ENCODE assay signal across 14 mouse cellular contexts in genomic region chr9:90275500-90275899, GRCm38 (mm10). TPM values are rescaled to one million over a fixed set of nuclear protein-coding genes. Genes with fewer than 3 reads are reported as not detected.
DNase-seq lines count a peak whose midpoint lies in the region; ATAC-seq and TF ChIP-seq lines count a peak whose summit lies in the region.
"Had no signal": no experiment of that assay in that cellular context is flagged by ENCODE, and none has a peak within 500 bp of the region (broad histone marks: within the 10 kb centered on the region; RNA-seq: fewer than 3 reads in every experiment).

No protein-coding gene starts in this region.

- H3K9ac ChIP-seq in liver, embryonic 16.5 days (ENCODE audit: low read depth, low read length), result no peak overlapping the region
- H3K9ac ChIP-seq: forebrain, embryonic 12.5 days; midbrain, embryonic 15.5 days had no signal

- no peaks in the 10 kb centered on the region for H3K27me3 ChIP-seq in spleen, adult 2 months (ENCODE audit: control insufficient read depth, insufficient read depth, low read length)
- H3K27me3 ChIP-seq in liver, embryonic 16.5 days (ENCODE audit: control insufficient read depth, insufficient read depth, low read depth, low read length), result no peaks in the 10 kb centered on the region
- H3K27me3 ChIP-seq: forebrain, embryonic 12.5 days; midbrain, embryonic 15.5 days had no signal

- no peak for ATAC-seq in liver, embryonic 16.5 days (ENCODE audit: low read depth)
- ATAC-seq: midbrain, embryonic 15.5 days had no signal

- TF ChIP-seq CTCF in spleen, adult 2 months (IDR thresholded peaks at IDR 0.05; ENCODE audit: extremely low read depth, insufficient read depth, insufficient read length, insufficient replicate concordance), result no peak

- H3K4me1 ChIP-seq in spleen, adult 2 months (ENCODE audit: control insufficient read depth, insufficient read depth, insufficient read length), result no peaks in the 10 kb centered on the region
- H3K4me1 ChIP-seq in liver, embryonic 16.5 days (ENCODE audit: control insufficient read depth, low read depth, low read length), result peaks cover 25% of the 10 kb centered on the region
- H3K4me1 ChIP-seq: midbrain, embryonic 15.5 days had no signal

- no peak for DNase-seq in spleen, adult 2 months (ENCODE audit: low read depth in 1 of 2, low spot score in 2 of 2)
- no peak for DNase-seq in spleen, postnatal 36 days (ENCODE audit: low spot score in 2 of 2)
- DNase-seq in lung, postnatal 25 days (ENCODE audit: low spot score), result peak; percentile 70
- no peak for DNase-seq in right cerebral cortex, adult 18-20 months
- no peak for DNase-seq in kidney, postnatal 25 days
- no peak for DNase-seq in adrenal gland, postnatal 14 days
- DNase-seq: cerebellum, adult 11 months; layer of hippocampus, adult 9-11 months; right cerebral cortex, postnatal 25 days; thymus, postnatal 36 days had no signal

- no peaks in the 10 kb centered on the region for H3K36me3 ChIP-seq in spleen, adult 2 months (ENCODE audit: control insufficient read depth, insufficient read depth, low read length)
- no peaks in the 10 kb centered on the region for H3K36me3 ChIP-seq in liver, embryonic 16.5 days (ENCODE audit: control insufficient read depth, insufficient read depth)
- H3K36me3 ChIP-seq: forebrain, embryonic 12.5 days; midbrain, embryonic 15.5 days had no signal

- TF ChIP-seq POLR2A in spleen, adult 2 months (IDR thresholded peaks at IDR 0.05; ENCODE audit: low read depth, low read length), result no peak

- 75% methylated on average over 2 of the region's 2 CpGs for WGBS in spleen, adult 2 months
- 55% methylated on average over 2 of the region's 2 CpGs for WGBS in liver, embryonic 16.5 days (ENCODE audit: insufficient replicate concordance)

- peak overlapping the region; percentile 59; the same call in 1 of the 2 replicates for H3K27ac ChIP-seq in spleen, adult 2 months (ENCODE audit: insufficient read depth, low read length)
- H3K27ac ChIP-seq in liver, embryonic 16.5 days (ENCODE audit: low read length), result 0 out of 2 replicates have a peak overlapping the region, but pooled peaks have one; percentile 56
- H3K27ac ChIP-seq: forebrain, embryonic 12.5 days; kidney, postnatal 0 days; midbrain, embryonic 15.5 days had no signal

- H3K9me3 ChIP-seq in liver, embryonic 16.5 days (replicated peaks; ENCODE audit: control insufficient read depth, low read length), result no peaks in the 10 kb centered on the region
- H3K9me3 ChIP-seq: forebrain, embryonic 12.5 days; midbrain, embryonic 15.5 days had no signal

- no peak overlapping the region for H3K4me2 ChIP-seq in liver, embryonic 16.5 days (ENCODE audit: low read depth, low read length)
- H3K4me2 ChIP-seq: forebrain, embryonic 12.5 days; midbrain, embryonic 15.5 days had no signal

- H3K4me3 ChIP-seq in spleen, adult 2 months (ENCODE audit: extremely low read depth, insufficient read depth, insufficient read length), result no peak overlapping the region
- H3K4me3 ChIP-seq in liver, embryonic 16.5 days (ENCODE audit: low read depth, low read length), result no peak overlapping the region
- H3K4me3 ChIP-seq: forebrain, embryonic 12.5 days; midbrain, embryonic 15.5 days had no signal

RNA-seq across cellular contexts. Expression of gene Tbc1d2b, which starts 4.9 kb away (rescaled TPM):
- polyA plus RNA-seq in spleen, adult 2 months (2012; rRNA removed), result 26.4 and 27.8 TPM in 2 replicates
- polyA plus RNA-seq in liver, embryonic 16.5 days (2015; fragmentation: Nextera tagmentation; extraction: Ambion mirVana), result 8.0 and 8.3 TPM in 2 replicates
- 25.5 and 30.2 TPM in 2 replicates for total RNA-seq in adrenal gland, postnatal 14 days (2021)
